Mouse (Mus musculus): ENCODE measurements at regions not wholly inside any gene's neighbourhood (a gene's known extent, or its start where the extent isn't known, plus 50 kb on each side); places are given as distances from the start of the nearest gene placed in this dataset.
"Not testable (repeated sequence)": the region's sequence is repeated elsewhere in the genome, so short reads cannot be mapped to it uniquely, and the experiment has no call there.

DNA sequence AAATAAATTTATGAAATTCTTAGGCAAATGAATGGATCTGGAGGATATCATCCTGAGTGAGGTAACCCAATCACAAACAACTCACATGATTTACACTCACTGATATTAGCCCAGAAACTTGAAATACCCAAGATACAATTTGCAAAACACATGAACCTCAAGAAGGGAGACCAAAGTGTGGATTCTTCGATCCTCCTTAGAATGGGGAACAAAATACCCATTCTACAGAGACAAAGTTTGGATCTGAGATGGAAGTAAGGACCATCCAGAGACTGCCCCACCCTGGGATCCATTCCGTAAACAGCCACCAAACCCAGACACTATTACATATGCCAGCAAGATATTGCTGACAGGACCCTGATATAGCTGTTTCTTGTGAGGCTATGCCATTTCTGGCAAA is 971.2 kb downstream of the Agbl1 start:
- H3K9ac ChIP-seq (replicated peaks); H3K36me3 ChIP-seq (replicated peaks; ENCODE audit: insufficient read depth, low read length); H3K9me3 ChIP-seq (ENCODE audit: low read length); H3K27ac ChIP-seq (ENCODE audit: low read depth); ATAC-seq; H3K4me2 ChIP-seq (ENCODE audit: low read depth, low read length); DNase-seq; H3K4me1 ChIP-seq (ENCODE audit: insufficient read depth); H3K27me3 ChIP-seq (ENCODE audit: insufficient read depth, low read length); H3K4me3 ChIP-seq (ENCODE audit: low read depth, low read length): not testable (repeated sequence)
- WGBS (ENCODE audit: insufficient replicate concordance), result 69% methylated on average over 2 of the region's 2 CpGs

GRCm38 (mm10) chr7:77205604-77206003 is 975.9 kb downstream of the Agbl1 start:
- Histone ChIP-seq H3K9ac (replicated peaks) (no peak overlapping the region), H3K36me3 (replicated peaks; ENCODE audit: insufficient read depth, low read length) (no peaks in the 10 kb centered on the region), H3K4me3 (ENCODE audit: low read depth, low read length) (no peak overlapping the region), H3K9me3 (ENCODE audit: low read length) (no peaks in the 10 kb centered on the region), H3K27ac (ENCODE audit: low read depth) (no peak overlapping the region), H3K27me3 (ENCODE audit: insufficient read depth, low read length) (no peaks in the 10 kb centered on the region), H3K4me2 (ENCODE audit: low read depth, low read length) (no peak overlapping the region), H3K4me1 (ENCODE audit: insufficient read depth) (no peaks in the 10 kb centered on the region)
- DNase-seq (no peak), ATAC-seq (no peak)
- WGBS (ENCODE audit: insufficient replicate concordance), result 68% methylated on average over 3 of the region's 3 CpGs
- no peak for TF ChIP-seq EP300 (IDR thresholded peaks at IDR 0.05; ENCODE audit: low read depth)
- TF ChIP-seq CTCF (IDR thresholded peaks at IDR 0.05; ENCODE audit: low read depth), result no peak

DNA sequence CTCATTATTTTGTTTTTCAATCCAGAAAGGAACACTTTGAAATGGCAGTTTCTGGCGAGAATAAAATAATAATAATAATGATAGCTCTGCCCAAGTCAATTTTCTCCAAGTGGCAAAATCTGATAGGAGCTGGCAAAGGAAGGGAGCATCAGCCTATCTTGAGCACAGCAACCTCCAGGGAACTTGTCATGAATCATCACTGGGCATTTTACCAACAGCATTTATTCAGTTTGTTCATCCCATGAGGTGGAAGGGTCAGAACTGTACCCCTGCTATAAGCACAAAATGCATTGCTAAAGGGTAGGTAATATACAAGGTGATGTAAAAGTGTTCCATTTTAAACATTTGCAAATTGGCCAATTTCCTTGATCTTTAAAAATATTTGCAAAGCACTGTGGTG is 1019.7 kb downstream of the Agbl1 start:
- ATAC-seq (no peak), DNase-seq (no peak)
- no peaks in the 10 kb centered on the region for H3K36me3 ChIP-seq (replicated peaks; ENCODE audit: insufficient read depth, low read length)
- H3K4me1 ChIP-seq (ENCODE audit: insufficient read depth), result no peaks in the 10 kb centered on the region
- no peak overlapping the region for H3K4me3 ChIP-seq (ENCODE audit: low read depth, low read length)
- H3K9me3 ChIP-seq (ENCODE audit: low read length), result no peaks in the 10 kb centered on the region
- 62% methylated on average over 1 of the region's 1 CpGs for WGBS (ENCODE audit: insufficient replicate concordance)
- H3K27ac ChIP-seq (ENCODE audit: low read depth), result no peak overlapping the region
- no peak overlapping the region for H3K4me2 ChIP-seq (ENCODE audit: low read depth, low read length)
- H3K27me3 ChIP-seq (ENCODE audit: insufficient read depth, low read length), result no peaks in the 10 kb centered on the region
- TF ChIP-seq EP300 (IDR thresholded peaks at IDR 0.05; ENCODE audit: low read depth) (no peak), CTCF (IDR thresholded peaks at IDR 0.05; ENCODE audit: low read depth) (no peak)
- no peak overlapping the region for H3K9ac ChIP-seq (replicated peaks)

DNA sequence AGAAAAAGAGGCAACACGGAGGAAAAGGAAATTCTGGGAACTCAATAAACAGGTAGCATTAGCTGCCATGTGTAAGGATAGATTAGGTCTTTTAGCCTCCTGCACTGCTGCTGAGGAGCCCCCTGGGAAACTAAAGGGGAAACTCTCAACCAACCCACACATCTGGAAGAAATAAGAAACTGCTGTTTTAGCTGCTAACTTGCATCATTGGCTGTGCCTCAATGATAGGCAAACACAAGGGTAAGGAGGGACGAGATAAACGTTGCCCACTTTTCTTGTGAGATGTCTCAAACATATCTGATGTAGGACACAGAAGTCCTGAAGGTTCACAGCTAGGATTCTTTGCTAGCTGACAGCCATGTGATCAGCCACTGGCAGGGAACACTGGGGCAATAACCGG is 1058.0 kb downstream of the Agbl1 start:
- Histone ChIP-seq H3K9me3 (ENCODE audit: low read length) (no peaks in the 10 kb centered on the region), H3K27ac (ENCODE audit: low read depth) (no peak overlapping the region), H3K4me3 (ENCODE audit: low read depth, low read length) (no peak overlapping the region), H3K4me2 (ENCODE audit: low read depth, low read length) (no peak overlapping the region), H3K27me3 (ENCODE audit: insufficient read depth, low read length) (no peaks in the 10 kb centered on the region), H3K9ac (replicated peaks) (no peak overlapping the region), H3K4me1 (ENCODE audit: insufficient read depth) (no peaks in the 10 kb centered on the region), H3K36me3 (replicated peaks; ENCODE audit: insufficient read depth, low read length) (no peaks in the 10 kb centered on the region)
- no peak for TF ChIP-seq CTCF (IDR thresholded peaks at IDR 0.05; ENCODE audit: low read depth)
- peak; percentile 59 for TF ChIP-seq EP300 (IDR thresholded peaks at IDR 0.05; ENCODE audit: low read depth)
- 54% methylated on average over 4 of the region's 4 CpGs for WGBS (ENCODE audit: insufficient replicate concordance)
- ATAC-seq, result no peak
- DNase-seq, result no peak

- DNase-seq, result no peak
- TF ChIP-seq EP300 (IDR thresholded peaks at IDR 0.05; ENCODE audit: low read depth) (no peak), CTCF (IDR thresholded peaks at IDR 0.05; ENCODE audit: low read depth) (no peak)
Measured at GRCm38 (mm10) chr7:77294984-77295642, 1065.4 kb downstream of the Agbl1 start.

DNA sequence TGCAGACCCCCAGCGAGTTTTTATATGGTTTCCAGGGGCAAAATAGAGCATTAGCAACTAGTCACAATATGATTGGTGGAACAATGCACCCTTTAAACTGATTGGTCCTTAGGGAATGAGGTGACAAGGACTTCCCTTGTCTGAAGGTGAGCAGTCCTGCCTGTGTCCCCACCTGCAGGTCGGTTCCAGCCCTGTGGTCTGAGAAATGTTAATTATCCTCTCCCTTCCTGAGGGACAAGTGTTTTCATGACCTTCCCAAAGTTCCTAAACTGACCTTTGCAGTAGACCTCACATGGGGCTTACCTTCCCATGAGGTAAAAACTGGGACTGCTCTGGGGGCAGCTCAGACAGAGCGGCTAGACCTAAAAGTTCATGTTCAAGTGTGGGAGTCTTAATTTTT is 1073.5 kb downstream of the Agbl1 start:
- Histone ChIP-seq H3K4me2 (ENCODE audit: low read depth, low read length) (no peak overlapping the region), H3K27ac (ENCODE audit: low read depth) (no peak overlapping the region), H3K4me3 (ENCODE audit: low read depth, low read length) (no peak overlapping the region), H3K4me1 (ENCODE audit: insufficient read depth) (no peaks in the 10 kb centered on the region), H3K9ac (replicated peaks) (no peak overlapping the region), H3K27me3 (ENCODE audit: insufficient read depth, low read length) (no peaks in the 10 kb centered on the region), H3K36me3 (replicated peaks; ENCODE audit: insufficient read depth, low read length) (no peaks in the 10 kb centered on the region), H3K9me3 (ENCODE audit: low read length) (no peaks in the 10 kb centered on the region)
- WGBS (ENCODE audit: insufficient replicate concordance), result 48% methylated on average over 3 of the region's 3 CpGs
- DNase-seq (no peak), ATAC-seq (no peak)
- TF ChIP-seq EP300 (IDR thresholded peaks at IDR 0.05; ENCODE audit: low read depth) (no peak), CTCF (IDR thresholded peaks at IDR 0.05; ENCODE audit: low read depth) (no peak)

More at GRCm38 (mm10) chr7:77294984-77295642, 1065.4 kb downstream of the Agbl1 start:
- ATAC-seq, result no peak
- Histone ChIP-seq H3K27ac (ENCODE audit: low read depth) (no peak overlapping the region), H3K9ac (replicated peaks) (no peak overlapping the region), H3K4me1 (ENCODE audit: insufficient read depth) (no peaks in the 10 kb centered on the region), H3K4me3 (ENCODE audit: low read depth, low read length) (no peak overlapping the region), H3K9me3 (ENCODE audit: low read length) (no peaks in the 10 kb centered on the region), H3K4me2 (ENCODE audit: low read depth, low read length) (no peak overlapping the region), H3K27me3 (ENCODE audit: insufficient read depth, low read length) (no peaks in the 10 kb centered on the region), H3K36me3 (replicated peaks; ENCODE audit: insufficient read depth, low read length) (no peaks in the 10 kb centered on the region)
- WGBS (ENCODE audit: insufficient replicate concordance), result 47% methylated on average over 5 of the region's 5 CpGs

DNA sequence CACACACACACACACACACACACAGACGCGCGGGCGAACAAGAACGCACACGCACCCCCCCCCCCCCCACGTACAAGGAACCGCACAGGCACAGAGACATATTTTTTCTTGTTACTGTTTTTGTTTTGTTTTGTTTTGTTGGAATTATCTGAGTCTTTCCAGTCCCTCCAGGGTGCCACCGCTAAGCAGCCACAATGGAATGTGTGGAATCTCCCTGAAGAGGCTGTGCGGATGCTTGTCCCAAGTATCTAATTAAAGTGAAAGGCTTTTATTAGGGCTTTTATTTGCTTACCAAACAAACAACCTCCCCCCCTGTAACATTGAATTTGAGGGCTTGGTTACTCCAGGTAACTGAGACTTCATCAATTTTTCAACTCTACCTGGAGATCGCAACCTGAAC is 1074.2 kb downstream of the Agbl1 start:
- H3K9me3 ChIP-seq (ENCODE audit: low read length), result no peaks in the 10 kb centered on the region
- H3K27ac ChIP-seq (ENCODE audit: low read depth), result no peak overlapping the region
- DNase-seq, result no peak
- TF ChIP-seq EP300 (IDR thresholded peaks at IDR 0.05; ENCODE audit: low read depth) (no peak), CTCF (IDR thresholded peaks at IDR 0.05; ENCODE audit: low read depth) (no peak)
- H3K27me3 ChIP-seq (ENCODE audit: insufficient read depth, low read length), result no peaks in the 10 kb centered on the region
- no peaks in the 10 kb centered on the region for H3K36me3 ChIP-seq (replicated peaks; ENCODE audit: insufficient read depth, low read length)
- H3K4me2 ChIP-seq (ENCODE audit: low read depth, low read length), result no peak overlapping the region
- 39% methylated on average over 11 of the region's 11 CpGs for WGBS (ENCODE audit: insufficient replicate concordance)
- H3K9ac ChIP-seq (replicated peaks), result no peak overlapping the region
- no peaks in the 10 kb centered on the region for H3K4me1 ChIP-seq (ENCODE audit: insufficient read depth)
- ATAC-seq, result no peak
- H3K4me3 ChIP-seq (ENCODE audit: low read depth, low read length), result no peak overlapping the region
